Mouse (Mus musculus) liver, adult 2 months (tissue): Measurements from ENCODE around the gene 1700016D06Rik.

ENCODE experiments used
- CTCF ChIP-seq: fragments of 200-500 bp; IDR thresholded peaks from 2 replicates; pipeline ENCODE4 v1.5.1; 2011; ENCODE audit warnings: low read depth, low read length, control low read depth
- POLR2A ChIP-seq: fragments of 200-500 bp; IDR thresholded peaks from 2 replicates; pipeline ENCODE4 v1.6.1; 2011; ENCODE audit warnings: low read length, control low read depth; ENCODE audit not compliant: insufficient read depth; ENCODE audit errors: extremely low read depth

- TF ChIP-seq CTCF: no peak
- no peak for TF ChIP-seq POLR2A
Measured at GRCm38 (mm10) chr8:11739082-11739481, 38.2 kb upstream of the 1700016D06Rik start.
